Mouse (Mus musculus) embryonic stem cell, embryonic (primary cell): ENCODE measurements at regions not wholly inside any gene's neighbourhood (a gene's known extent, or its start where the extent isn't known, plus 50 kb on each side); places are given as distances from the start of the nearest gene placed in this dataset.

Source experiments
- CTCF ChIA-PET, 4 experiments: fragments of 300-600 bp in 2 of 4; fragments of 350-600 bp in 2 of 4; sonication (Branson Sonifier 250); formaldehyde crosslinking; loops; one replicate each; lab custom pipeline; 2022; ENCODE audit warnings: inconsistent platforms in 2 of 4; lab: Charles Lee
- POLR2A ChIA-PET, 4 experiments: fragments of 300-600 bp in 2 of 4; fragments of 350-600 bp in 2 of 4; sonication (Branson Sonifier 250); formaldehyde crosslinking; loops; one replicate each; lab custom pipeline; 2022; ENCODE audit warnings: antibody characterized with exemption in 4 of 4, inconsistent platforms in 1 of 4; lab: Charles Lee

DNA sequence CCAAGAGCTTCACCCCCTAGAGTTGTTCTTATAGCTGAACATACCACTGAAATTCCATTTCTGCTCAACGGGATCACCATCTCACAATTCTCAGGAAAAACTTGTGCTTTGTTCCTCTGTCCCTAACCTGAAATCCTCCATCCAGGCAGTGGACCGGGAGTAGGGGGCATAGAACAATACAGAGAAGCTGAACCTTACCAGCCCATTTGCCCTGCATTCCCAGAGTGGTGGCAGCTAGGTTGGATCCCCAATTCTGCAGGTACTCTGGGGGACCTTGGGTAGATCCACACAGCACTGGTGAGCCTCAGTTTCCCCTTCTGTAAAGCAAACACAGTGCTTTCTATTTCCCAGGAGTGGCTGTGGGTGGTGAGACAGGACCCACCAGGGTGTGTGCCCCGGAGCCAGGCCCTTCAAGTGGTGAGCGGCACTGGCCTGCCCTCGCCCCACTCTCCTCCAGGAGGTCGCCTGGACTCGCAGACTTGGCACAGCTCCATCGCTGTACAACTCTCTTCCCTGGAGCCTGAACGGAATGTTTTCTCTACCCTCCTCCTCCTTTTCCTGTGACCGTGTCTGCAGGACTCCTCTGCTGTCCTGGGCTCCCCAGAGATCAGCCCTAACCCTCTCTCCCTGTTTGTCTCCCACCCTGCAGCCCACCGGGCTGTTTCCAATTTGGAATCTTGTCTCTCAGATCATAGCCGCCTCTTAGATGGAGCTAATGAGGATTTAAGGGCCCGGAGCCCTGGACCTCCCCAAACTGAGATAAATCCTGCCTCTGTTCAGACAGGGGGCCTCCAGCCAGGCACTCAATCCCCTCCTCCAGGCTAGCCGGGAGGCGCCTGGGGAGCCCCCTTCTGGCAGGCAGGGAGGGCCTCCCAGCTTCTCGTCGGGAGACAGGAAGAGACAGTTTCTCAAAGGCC is 52.3 kb upstream of the Cux1 start:
- POLR2A ChIA-PET, result interaction anchor here in 3 of 4 experiments (0.6 to 1.5 kb wide), 9 partner anchors 8 to 346 kb away, joined by 3 to 5 read pairs (median 3); no protein-coding TSS in a partner anchor
- CTCF ChIA-PET, result interaction anchor here (0.6 to 2.8 kb wide), 16 partner anchors 11 to 558 kb away, joined by 3 to 12 read pairs (median 4); partner anchors contain the start of genes Cux1 (in 1 of the 4) and Rasa4 (in 1 of the 4)

DNA sequence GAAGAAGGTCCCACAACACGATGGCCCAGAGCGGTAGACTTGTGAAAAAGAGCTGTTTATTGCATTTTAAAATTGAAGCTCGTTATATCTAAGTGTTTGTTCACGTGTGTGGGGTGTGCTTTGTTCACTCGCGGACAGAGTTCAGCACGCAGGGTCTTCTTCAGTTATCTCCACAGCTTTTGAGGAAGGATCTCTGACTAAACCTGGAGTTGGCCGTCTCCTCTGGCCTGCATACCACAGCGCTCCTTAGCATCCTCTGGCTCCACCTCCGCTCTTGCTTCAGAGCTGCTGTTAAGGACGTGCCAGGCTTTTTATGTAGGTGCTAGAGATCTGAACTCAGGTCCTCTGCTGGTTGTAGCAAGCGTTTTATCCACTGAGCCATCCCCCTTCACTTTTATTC is 52.9 kb upstream of the Cux1 start:
- CTCF ChIA-PET, result interaction anchor here (0.5 to 2.8 kb wide), 16 partner anchors 12 to 559 kb away, joined by 3 to 12 read pairs (median 4); partner anchors contain the start of genes Cux1 (in 1 of the 4) and Rasa4 (in 1 of the 4)
- POLR2A ChIA-PET, result interaction anchor here in 3 of 4 experiments (0.5 to 1.5 kb wide), 8 partner anchors 8 to 352 kb away, joined by 3 to 4 read pairs (median 3); no protein-coding TSS in a partner anchor

DNA sequence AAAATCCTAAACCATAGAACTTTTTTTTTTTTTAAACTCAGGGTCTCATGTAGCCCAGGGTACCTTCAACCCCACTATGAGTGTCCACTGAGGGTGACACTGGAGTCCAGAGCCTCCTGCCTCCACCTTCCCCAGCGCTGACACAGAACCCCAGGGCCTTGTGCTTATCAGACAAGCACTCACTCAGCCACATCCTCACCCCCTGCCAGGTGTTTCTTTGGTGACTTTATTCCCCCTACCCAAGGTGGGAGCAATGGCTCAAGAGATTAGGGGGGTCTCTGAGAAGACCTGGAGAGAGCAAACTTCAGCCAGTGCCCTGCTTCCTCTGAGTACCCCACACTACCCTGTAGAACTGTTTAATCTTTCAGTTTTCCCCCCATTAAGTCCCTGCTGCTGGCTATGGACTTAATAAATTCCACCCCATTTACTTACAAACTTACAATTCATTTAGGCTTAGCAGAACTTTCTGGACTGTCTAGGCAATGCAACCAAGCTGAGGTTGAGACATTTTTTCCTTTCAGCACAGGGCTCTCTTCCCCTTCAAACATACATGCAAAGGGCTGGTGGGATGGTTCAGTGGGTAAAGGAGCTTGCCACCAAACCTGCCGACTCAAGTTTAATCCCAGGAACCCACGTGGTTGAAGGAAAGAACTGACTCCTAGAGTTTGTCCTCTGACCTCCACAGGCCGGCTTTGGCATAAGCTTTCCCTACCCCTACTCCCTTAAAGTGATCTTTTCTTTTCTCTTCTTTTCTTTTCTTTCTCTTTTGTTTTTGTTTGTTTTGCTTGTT is 54.2 kb upstream of the Cux1 start:
- ChIA-PET POLR2A (interaction anchor here in 2 of 4 experiments (0.6 to 1.3 kb wide), 4 partner anchors 9 to 57 kb away, joined by 3 to 5 read pairs (median 3); partner anchors contain the start of gene Cux1 (in 1 of the 2)), CTCF (interaction anchor here in 3 of 4 experiments (0.6 to 2.8 kb wide), 8 partner anchors 11 to 407 kb away, joined by 3 to 21 read pairs (median 5); partner anchors contain the start of gene Cux1 (in 1 of the 3))

DNA sequence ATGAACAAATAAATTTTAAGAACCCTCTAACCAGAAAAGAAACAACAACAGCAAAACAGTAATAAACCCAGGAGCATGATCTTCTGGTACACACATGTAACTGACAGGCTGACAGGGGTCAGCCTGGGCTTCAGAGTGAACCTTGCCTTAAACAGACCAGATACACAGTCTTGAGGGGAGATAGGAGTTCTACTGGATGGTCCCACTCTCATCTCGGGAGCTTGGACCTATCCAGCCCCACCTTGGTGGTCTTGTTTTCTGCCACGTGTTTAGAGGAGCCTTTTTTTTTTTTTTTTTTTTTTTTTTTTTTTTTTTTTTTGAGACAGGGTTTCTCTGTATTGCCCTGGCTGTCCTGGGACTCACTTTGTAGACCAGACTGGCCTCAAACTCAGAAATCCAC is 54.9 kb upstream of the Cux1 start:
- POLR2A ChIA-PET, result interaction anchor here in 2 of 4 experiments (0.6 to 1.3 kb wide), 7 partner anchors 8 to 628 kb away, joined by 3 to 6 read pairs (median 3); partner anchors contain the start of genes Cux1 (in 1 of the 2) and Dtx2 (in 1 of the 2)
- CTCF ChIA-PET, result interaction anchor here (0.6 to 2.7 kb wide), 19 partner anchors 12 to 384 kb away, joined by 3 to 22 read pairs (median 4); partner anchors contain the start of gene Cux1 (in 1 of the 4)

DNA sequence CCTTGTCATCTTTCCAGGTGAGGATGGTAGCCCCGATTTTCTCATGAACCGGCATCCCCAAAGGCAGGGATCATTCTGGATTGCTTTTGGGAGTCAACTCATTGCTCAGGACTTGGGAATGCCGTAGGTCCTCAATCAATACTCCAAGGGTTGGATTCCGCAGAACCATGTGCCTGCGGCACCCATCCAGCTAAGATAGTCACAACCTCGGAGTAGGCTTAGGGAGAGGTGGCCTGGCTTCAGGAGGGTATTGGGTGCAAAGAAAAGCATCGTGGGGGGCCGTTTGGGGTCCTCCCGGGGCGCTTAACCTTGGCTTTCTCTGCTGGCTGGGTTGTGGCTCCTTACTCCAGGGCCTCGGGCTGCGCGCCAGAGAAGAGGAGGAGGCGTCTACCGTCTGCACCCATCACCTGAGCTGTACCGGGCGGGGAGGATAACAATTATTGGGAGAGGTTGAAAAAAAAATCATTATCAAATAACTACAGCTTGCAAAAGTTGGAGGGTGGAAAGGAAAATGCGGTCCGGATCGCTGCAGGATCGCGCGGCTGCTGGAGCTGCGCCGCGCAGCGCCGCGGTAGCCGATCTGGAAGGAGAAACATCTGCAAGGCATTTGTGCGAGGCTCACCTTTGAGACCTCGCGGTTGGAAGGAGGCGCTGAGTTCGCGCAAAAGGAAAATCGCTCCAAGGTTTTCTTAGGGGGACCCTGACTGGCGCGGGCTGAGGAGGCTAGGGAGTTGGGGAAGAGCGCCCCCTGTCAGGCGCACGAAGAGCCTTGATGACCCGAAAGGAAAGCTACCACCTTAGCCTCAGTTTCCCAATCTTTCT is 55.6 kb upstream of the Cux1 start:
- CTCF ChIA-PET, result interaction anchor here (0.5 to 2.7 kb wide), 84 partner anchors 8 to 845 kb away, joined by 3 to 25 read pairs (median 4); partner anchors contain the start of genes Cux1 (in 2 of the 4), Mdh2 (in 1 of the 4) and Styxl1 (in 1 of the 4)
- POLR2A ChIA-PET, result interaction anchor here in 3 of 4 experiments (0.6 to 1.3 kb wide), 15 partner anchors 13 to 629 kb away, joined by 3 to 6 read pairs (median 4); partner anchors contain the start of genes Cux1 (in 1 of the 3), Dtx2 (in 1 of the 3) and Prkrip1 (in 1 of the 3)

DNA sequence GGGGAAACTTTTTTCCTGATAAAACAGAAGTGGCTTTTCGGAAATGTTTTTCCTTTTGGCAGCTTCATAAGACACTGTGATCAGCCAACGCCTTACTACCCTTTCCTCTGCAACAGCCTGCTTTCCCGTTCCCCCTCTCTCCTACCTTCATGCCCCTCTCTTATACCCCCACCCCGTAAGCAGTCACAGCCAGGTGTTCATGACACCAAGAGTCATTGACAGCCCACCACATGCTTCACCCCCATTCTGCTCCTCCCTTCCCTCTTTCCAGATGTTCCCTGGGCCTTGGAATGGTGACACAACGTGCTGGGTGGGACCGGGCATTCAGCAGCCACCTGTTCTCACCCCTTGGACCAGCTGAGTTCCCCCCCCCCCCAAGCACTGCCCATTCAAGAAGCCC is 56.5 kb upstream of the Cux1 start:
- ChIA-PET CTCF (interaction anchor here (0.5 to 2.7 kb wide), 73 partner anchors 7 to 846 kb away, joined by 3 to 25 read pairs (median 4); partner anchors contain the start of genes Cux1 (in 2 of the 4), Mdh2 (in 1 of the 4) and Styxl1 (in 1 of the 4)), POLR2A (interaction anchor here (0.6 to 1.3 kb wide), 12 partner anchors 13 to 349 kb away, joined by 3 to 5 read pairs (median 4); partner anchors contain the start of gene Cux1 (in 1 of the 4))

DNA sequence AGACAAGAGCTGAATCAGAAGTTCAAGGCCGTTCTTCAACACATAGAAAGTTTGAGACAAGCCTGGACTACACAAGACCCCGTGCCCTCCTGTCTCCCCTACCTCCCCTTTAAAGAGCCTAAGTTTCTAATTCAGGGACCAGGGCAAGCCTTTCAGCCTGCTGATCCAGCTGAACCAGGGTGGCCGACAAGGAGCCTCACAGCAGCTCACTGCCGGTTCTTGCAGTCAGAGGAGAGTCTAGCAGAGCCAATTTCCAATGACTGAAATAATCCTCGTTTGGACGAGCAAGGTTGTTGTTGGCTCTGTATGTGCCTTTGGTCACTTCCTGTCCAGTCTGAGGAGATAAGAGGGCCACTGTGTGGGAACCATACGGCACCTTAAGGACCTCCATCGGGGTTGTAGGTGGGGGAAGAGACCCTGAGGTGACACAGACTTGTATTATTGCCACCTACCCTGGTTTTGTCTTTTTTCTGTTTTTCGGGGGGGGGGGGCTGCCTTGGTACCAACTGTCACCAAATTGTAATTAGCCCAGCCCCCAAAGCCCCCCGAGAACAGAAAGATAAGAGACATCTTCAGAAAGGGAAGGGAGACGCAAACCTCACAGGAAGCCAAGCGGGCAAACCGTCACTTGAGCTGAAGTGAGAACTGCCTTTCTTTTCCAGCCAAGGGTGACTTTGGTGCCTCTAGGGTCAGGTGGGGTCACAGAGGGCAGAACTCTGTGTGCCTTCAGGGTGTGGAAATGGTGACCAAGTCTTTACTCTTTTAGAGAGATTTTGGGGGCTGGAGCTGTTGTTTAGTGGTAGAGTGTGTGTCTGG is 58.1 kb upstream of the Cux1 start:
- ChIA-PET POLR2A (interaction anchor here in 3 of 4 experiments (0.6 to 1.2 kb wide), 4 partner anchors 43 to 305 kb away, joined by 3 to 4 read pairs (median 4); no protein-coding TSS in a partner anchor), CTCF (interaction anchor here in 2 of 4 experiments (0.7 to 1.6 kb wide), 2 partner anchors 18 to 246 kb away, joined by 4 to 7 read pairs; no protein-coding TSS in a partner anchor)

DNA sequence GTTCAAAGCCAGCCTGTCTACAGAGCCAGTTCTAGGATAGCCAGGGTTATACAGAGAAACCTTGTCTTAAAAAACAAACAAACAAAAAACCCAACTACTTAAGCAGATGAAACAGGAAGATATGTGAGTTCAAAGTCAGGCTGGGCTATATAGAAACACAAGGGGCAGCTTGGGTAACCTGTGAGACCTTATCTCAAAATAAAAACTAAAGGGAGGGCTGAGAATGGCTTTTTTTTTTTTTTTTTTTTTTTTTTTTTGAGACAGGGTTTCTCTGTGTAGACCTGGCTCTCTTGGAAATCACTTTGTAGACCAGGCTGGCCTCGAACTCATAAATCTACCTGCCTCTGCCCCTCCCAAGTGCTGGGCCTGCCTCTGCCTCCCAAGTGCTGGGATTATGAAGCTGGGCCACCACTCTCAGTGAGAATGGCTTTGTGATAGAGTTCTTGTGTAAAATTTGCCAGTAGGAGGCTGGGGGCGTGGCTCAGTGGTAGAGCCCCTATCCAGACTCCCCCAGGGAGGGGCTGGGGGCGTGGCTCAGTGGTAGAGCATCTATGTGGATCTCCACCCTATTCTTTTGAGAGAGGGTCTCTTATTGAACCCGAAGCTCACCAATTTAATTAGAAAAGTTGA is 59.0 kb upstream of the Cux1 start:
- POLR2A ChIA-PET, result interaction anchor here in 3 of 4 experiments (0.6 kb wide), 3 partner anchors 56 to 306 kb away, joined by 3 to 4 read pairs (median 3); no protein-coding TSS in a partner anchor
- CTCF ChIA-PET, result interaction anchor here in 3 of 4 experiments (0.7 to 1.8 kb wide), 6 partner anchors 10 to 246 kb away, joined by 3 to 8 read pairs (median 4); no protein-coding TSS in a partner anchor

DNA sequence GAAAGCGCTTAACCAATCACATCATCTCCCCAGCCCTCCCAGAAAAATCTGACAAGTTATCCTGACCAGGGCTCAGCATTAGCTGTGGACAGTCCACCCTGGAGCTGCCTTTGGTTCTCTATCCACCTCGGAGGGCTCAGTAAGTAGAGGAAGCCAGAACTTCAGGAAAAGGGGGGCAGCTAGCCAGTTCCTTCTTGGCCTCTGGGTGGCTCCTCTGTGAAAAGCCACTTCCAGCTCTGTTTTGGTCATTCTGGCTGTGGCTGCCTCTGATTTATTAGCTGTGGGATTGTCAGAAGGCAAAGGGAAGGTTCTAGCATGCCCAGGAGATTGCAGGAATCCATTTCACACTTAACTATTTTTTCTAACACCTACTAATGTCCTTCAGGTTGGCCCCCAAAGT is 59.6 kb upstream of the Cux1 start:
- CTCF ChIA-PET, result interaction anchor here in 3 of 4 experiments (0.7 to 1.8 kb wide), 6 partner anchors 10 to 973 kb away, joined by 3 to 8 read pairs (median 3); no protein-coding TSS in a partner anchor
- POLR2A ChIA-PET, result interaction anchor here in 2 of 4 experiments (0.6 to 1.1 kb wide), 2 partner anchors 58 kb away, joined by 3 read pairs; no protein-coding TSS in a partner anchor

DNA sequence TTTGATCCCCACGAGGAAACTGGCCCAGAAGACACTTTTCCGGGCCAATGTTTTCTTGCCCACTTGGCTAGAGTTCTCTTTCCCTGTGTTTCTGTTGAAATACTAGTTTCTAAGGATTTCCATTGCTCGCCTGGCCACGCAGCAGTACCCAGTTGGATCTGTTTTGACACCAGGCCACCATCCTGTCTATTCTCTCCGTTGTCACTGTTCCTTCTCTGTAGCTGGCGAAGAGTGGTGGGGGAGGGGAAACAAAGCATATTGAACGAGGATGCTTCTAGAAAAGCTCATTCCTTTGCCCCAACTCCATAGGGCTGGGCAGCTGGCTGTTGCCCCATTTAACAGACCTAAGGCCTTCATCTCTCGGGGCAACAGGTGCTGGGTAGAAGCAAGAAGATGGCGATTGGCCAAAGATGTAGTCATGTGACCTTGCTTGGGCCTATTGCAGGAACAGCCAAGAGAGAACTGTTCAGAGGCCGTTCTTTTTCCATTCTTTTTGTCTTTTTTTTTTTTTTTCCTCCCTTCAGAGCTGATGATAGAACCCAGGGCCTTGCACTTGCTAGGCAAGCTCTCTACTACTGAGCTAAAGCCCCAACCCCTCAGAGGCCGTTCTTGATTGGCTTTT is 60.5 kb upstream of the Cux1 start:
- ChIA-PET POLR2A (interaction anchor here in 3 of 4 experiments (0.5 to 1.1 kb wide), 8 partner anchors 34 to 453 kb away, joined by 3 to 5 read pairs (median 4); no protein-coding TSS in a partner anchor), CTCF (interaction anchor here in 3 of 4 experiments (0.5 to 1.8 kb wide), 7 partner anchors 51 to 646 kb away, joined by 3 to 8 read pairs (median 3); no protein-coding TSS in a partner anchor)

DNA sequence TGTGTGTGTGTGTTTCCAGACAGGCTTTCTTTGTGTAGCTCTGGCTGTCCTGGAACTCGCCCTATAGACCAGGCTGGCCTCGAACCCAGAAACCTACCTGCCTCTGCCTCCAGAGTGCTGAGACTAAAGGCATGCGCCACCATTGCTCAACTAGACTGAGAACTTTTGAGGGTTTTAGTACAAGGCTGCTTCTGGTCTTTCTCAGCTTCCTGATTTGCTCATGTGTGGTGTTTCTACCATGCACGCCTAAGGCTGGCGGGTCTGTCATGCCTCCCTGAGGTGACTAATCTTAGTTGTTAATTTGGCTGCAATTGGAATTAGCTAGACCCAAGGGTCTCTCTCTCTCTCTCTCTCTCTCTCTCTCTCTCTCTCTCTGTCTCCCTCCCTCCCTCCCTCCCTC is 61.2 kb upstream of the Cux1 start:
- ChIA-PET POLR2A (interaction anchor here in 2 of 4 experiments (0.6 to 0.7 kb wide), 4 partner anchors 8 to 380 kb away, joined by 3 to 4 read pairs (median 4); no protein-coding TSS in a partner anchor), CTCF (interaction anchor here in 2 of 4 experiments (0.6 to 0.7 kb wide), 2 partner anchors 50 to 164 kb away, joined by 3 read pairs; no protein-coding TSS in a partner anchor)

DNA sequence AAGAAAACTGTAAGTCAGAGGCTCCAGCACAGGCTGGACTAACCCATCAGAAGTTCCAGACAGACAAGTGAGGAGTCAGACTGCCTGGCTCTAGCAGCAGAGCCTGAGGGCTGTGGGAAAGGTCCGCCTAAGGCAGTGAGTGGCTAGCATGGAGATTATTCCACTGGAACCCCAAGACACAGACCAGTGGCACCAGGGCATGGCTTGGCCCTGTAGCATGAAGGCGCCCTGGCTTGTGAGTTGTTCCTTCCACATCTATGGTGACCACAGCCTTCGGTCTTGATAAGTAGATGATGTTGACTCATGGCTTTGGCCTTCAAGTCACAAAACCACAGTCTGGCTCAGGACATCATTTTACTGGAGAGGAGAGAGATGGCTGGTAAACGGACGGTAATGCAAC is 60.7 kb upstream of the Myl10 start:
- POLR2A ChIA-PET, result no interaction called here
- CTCF ChIA-PET, result no interaction called here

DNA sequence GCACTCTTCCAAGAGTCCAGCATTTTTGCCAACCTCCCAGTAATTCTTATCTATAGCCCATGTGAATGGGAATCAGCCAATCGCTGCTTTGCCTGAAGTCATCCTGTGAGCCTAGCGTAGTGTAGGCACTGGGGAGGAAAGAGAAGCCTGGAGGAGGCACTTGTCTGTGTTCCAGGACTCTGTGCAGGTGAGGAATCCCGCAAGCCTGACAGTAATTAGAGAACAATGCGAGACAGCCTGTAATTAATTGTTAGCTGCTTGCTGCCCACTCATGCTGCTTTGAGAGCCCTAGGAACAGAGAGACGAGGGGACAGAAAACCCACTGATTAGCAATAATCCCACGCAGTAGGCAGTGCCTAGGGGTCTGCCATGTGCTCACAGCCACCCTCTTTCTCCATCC is 59.0 kb upstream of the Myl10 start:
- ChIA-PET CTCF (interaction anchor here in 1 of 4 experiments (1.0 kb wide), 1 partner anchor 17 kb away, joined by 6 read pairs; no protein-coding TSS in a partner anchor), POLR2A (no interaction called here)

DNA sequence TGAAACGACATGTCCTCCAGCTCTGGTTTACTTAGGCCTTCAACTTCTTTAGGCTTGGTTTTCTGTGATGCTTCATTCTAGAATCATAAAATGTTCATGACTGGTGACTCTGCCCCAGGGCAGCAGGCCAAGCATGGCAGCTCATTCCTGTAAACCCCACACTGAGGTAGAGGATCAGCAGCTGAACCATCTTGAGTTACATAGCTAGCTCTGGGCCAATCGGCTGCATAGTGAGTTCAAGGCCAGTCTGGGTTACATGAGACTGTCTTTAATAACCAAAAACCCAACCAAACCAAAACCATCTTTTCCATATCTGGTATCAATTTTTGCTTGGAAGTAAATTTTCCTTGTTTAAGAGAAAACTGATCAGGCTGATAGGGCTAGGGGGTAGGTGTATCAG is 57.8 kb upstream of the Myl10 start:
- ChIA-PET POLR2A (no interaction called here), CTCF (interaction anchor here in 2 of 4 experiments (0.6 to 3.6 kb wide), 3 partner anchors 12 to 354 kb away, joined by 4 to 25 read pairs (median 4); no protein-coding TSS in a partner anchor)
